Mouse (Mus musculus): ENCODE results near the gene Slc25a10.

DNA sequence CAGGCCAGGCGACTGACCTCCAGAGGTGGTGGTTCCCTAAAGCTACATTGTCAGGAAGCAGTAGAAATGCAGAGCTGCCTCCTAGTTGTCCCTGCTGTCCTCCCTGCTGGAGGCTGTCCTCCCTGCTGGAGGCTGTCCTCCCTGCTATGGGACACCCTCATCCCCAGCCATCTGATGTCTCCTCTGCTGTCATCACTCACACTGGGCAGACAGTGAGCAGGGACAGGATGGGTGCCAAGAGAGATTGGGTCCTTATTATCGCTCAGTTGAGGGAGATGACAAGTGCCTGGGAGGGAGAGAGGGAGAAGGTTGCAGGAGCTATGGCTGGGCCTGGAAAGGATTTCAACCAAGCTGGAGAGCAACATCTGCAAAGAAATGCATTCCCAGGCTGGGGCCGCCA, 43.5 kb downstream of the Slc25a10 start:
- no peak for TF ChIP-seq CTCF (IDR thresholded peaks at IDR 0.05; ENCODE audit: insufficient read depth, low read depth, low read length)
- no peak for TF ChIP-seq POLR2A (IDR thresholded peaks at IDR 0.05; ENCODE audit: insufficient read depth, low read depth, low read length)
